Mouse (Mus musculus) retina, embryonic 14.5 days (tissue): Measurements from ENCODE around the gene Mtss1l.
A peak's percentile ranks its signal among the peaks of the same experiment; 100 is the strongest.

Experiments used
- DNase-seq: peaks from one replicate; pipeline ENCODE4 v3.0.0-alpha.2; 2015; ENCODE audit warnings: low spot score

Mtss1l gene

DNA sequence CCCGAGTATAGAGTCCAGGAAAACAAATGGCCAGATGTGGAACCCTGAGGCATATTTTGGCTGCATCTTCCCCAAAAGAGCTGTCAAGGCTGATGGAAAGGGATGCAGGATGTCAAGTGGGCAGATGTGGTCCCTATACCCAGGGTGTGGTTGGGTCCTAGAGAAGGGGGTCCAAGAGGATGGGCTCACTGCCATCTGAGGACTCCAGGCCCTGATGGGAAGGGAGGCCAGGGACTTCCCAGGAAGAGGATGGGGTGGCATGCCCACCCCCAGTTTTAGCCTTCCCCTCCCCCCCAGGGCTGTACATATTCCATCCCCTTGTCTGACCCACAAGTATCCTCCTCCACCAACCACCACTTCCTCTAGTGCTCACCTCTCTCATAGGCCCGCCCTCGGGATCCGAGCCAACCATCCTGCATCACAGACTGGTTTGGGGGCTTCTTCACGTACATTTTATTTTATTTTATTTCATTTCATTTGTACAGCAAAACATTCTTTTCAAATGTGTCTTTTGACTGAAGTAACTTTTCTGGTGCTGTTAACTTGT, 19.4 kb downstream of the Mtss1l start:
- DNase-seq, result no peak

DNA sequence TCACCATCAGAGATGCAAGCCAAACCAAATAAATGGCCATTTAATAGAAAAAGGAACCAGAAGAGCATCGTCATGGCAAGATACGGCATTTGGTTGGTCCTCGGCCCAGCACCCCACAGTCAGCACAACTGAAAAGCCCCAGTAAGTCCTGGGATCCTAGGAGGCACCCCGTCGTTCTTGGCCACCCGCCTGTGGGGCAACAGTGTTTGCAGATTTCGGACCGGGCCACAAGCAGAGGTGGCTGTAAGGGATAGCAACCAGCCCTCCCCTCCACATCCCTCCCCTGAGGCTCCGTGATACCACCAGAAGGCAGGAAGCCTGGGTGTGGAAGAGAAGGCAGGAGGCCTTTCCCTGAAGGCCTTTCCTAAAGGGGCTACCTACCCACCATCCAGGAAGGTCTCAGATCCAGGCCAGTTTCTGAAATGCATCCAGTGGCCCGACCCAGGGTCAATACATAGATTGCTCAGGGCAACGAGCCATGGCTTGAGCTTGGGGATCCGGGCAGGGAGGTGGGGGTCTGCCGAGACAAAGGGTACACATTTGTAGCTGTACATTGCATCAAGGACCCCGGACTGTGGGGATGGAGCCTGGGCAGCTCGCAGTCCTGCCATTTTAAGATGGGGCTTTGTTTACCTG, 20.7 kb downstream of the Mtss1l start:
- DNase-seq, result no peak

DNA sequence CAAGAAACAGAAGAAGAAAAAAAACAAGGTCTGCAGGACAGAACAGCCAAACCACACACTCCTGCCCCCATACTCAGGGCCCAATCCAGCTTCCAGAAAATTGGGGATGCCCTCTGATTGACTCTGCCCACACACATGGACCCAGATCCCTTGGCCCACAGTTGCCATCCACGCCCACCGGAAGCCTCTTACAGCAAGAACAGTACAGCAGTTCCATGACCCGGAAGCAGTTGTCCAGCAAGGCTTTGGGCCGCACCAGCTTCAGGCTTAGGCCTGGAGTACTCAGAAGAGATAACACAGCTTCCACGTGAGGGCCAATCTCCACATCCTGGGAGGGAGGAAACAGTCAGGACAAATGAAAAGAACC, 21.2 kb downstream of the Mtss1l start:
- DNase-seq, result no peak

DNA sequence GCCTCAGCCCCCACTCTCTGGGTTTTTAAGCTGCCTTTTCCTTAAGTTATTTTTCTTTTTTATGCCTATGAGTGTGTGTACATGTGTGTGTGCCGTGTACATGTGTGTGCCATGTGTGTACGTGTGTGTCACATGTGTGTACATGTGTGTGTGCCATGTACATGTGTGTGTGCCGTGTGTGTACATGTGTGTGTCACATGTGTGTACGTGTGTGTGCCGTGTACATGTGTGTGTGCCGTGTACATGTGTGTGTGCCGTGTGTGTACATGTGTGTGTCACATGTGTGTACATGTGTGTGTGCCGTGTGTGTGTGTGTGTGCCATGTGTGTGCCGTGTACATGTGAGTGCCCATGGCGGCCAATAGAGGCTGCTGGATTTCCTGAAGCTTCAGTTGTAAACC, 23.9 kb downstream of the Mtss1l start:
- no peak for DNase-seq

DNA sequence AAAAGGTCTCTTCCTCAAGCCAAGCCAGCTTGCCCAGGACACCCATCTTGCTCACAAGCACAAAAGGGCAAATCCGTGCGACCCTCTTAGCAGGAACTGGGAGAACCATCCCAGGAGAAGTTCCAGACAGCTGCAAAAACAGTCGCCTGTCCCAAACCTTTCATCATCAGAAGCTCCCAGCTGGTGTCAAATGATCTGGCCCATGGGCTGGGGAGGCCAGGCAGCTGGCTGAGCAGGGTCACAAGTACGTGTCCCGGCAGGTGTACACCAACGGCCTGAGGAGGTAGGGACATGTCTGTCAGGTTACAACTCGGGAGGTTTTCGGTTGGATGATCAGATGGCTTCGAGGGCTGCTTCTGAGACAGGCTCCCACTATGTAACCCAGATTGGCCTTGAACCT, 25.4 kb downstream of the Mtss1l start:
- DNase-seq, result no peak

DNA sequence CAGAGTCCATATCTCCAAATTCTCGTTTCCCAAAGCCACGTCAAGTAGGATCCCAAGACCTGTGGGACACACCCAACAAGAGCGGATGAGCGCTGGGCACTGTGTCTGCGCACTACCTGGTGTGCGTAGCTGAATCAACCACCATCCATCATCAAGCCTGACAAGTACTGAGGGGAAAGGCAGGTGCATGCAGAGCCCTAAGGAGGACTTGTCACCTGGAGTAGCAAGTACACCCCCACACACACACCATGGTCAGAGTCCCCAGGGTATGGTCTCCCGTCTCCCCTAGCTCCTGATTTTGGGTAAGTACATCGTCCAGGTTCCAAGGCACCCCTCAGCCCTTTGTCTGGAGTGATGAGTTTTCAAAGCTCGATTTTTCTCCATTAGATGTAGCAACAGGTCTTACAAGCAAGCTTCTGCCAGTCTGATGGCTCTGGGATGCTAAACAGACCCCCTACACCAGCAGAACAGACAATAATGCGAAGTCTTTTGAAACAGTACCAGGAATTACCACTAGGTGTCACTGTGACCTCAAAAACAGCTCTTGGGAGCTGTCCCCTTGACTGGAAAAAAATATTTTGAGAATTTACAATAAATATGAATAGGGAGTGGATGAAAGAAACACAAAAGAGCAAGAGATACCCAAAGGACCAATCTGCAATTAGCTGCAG, 28.4 kb downstream of the Mtss1l start:
- DNase-seq, result peak; percentile 94

DNA sequence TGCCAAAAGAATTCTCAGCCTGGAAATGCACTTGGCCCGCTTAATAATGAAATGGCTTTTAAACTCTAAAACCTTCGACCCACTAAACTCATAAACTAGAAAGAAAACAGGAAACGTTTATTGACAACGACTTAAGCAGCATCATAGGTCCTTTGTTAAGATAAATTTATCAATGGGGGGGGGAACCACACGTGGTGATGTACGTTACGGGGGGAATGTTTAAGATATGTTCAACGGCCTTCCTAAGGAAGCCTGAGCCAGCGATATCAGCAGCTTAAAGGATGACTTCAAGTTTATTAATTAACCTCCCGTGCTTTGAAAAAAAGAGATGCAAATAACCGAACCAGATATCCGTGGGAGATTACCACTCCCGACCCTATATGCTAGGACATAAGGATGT, 29.0 kb downstream of the Mtss1l start:
- no peak for DNase-seq

DNA sequence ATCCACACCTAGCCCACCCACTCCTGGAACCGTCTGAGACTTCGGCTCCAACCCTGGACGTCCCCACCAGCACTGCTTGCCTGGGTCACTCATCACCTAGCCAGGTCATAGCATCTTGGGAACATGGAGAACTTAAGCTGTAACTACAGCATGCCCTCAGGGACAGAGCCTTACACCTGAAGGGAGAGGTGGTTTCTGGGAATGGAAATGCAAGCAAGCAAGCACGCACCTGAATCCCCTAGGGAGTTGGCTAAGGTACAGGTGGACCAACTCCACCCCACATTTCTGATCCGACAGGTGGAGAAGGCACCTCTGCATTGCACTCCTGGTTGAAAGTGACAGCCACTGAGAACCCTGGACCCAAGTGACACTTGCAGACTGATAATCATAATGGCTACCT, 30.2 kb downstream of the Mtss1l start:
- DNase-seq, result no peak

DNA sequence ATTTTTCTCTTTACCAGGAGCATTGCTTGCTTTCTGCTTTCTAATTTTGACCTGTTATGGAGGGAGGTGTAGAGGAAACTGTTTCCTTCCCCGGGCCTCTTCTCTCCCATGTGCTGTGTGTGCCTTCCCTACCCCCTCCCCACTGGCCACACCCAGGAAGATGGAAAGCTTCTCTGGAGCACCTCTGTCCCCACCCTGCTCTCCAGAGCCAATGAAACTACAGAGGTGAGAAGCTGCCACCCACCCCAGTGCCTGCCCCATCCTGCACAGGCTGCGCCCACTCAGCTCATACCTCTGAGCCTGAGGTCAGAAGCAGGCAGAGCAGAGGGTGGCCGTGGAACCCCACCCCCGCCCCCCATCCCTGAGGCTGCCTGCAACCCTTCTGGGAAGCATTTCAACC, 33.4 kb downstream of the Mtss1l start:
- no peak for DNase-seq

DNA sequence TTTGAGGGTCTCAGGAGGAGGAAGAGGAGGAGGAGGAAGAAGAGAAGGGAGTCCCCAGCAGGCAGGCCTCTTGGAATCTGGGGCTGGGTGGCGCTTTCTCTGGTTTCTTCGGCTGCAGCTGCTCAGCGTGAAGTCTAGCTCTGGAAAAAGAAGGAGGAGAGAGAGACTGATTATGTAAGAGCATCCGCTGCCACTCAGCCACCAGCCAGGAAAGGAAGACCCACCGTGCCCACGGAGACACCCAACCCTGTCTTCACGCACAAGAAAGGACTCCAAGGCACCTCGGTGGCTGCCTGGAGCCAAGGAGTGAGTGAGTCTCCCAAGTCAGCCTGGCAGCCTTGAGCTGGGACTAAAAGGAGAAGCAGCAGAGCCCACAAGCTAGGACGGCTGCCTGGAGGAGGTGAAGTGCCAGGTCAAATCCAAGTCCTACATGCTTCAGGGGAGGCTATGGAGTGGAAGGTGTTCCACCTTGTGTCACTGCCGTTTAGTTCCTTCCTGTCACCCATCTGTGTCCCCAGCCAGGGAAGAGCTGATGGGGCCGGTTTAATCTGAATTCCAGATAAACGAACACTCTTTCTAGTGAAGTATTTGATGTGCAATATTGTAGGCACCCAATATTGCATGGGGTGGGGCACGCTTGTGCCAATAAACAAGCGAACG, 34.4 kb downstream of the Mtss1l start:
- no peak for DNase-seq

DNA sequence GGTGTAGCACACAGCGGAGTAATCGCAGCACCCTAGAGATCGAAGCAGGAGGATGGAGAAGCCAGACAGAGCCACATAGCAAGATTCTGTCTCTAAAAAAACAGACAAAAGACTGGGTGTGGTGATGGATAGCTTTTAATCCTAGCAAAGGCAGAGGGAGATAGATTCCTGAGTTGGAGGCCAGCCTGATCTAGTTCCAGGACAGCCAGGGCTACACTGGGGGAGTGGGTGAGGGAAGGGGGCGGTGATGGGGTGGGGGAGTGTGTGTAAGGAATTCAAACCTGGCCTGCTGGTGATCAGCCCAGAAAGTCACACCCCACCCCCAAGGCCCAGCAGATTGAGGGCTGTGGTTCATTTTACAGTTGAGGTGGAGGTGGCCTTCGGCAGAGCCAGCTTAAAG, 34.9 kb downstream of the Mtss1l start:
- no peak for DNase-seq

DNA sequence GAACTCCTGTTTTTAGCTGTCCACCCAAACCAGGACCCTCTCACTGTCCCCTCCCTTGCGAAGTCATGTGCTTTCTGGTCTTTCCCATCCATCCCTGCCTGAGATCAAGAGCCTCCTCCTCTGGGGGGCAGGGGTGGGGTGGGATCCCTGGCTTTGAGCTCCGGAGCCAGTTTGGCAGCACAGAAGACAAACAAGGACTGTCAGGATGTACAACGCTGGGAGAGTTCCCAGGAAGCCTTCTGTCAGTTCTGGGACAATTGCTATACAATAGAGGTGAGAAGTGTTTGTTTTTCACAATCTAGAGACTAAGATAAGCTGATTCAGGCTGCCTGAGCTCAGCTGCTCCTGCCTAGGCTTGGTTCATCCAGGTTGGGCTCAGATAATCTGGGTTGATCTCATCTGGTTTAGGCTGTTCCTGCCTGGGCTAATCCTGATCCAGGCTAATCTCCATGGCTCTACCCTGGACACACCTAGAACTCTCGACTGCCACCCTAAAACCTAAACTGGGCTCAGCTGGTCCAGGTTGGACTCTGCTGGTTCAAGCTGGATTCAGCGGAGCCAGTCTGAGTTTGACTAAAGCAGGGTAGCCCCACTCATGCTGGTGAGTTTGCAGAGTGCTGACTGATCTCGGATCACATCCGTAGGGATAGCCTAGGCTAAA, 39.1 kb downstream of the Mtss1l start:
- no peak for DNase-seq

DNA sequence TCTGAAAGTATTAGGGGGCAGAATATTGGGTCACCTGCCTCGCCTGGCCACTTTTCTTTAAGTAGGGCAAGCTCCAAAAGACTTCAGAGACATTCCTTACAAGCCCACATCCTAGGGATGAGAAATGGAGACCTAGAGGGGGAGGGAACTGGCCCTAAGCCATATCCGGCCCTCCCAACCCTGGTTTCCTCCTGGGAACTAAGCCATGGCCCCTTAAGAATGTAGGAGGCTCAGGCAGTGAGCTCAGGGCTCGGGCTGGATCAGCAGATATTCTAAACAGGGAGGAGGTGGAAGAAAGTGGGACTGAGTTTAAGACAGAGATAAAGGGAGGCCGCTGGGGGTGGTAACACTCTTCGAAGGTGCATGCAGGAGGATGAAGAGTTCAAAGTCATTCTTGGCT, 39.9 kb downstream of the Mtss1l start:
- no peak for DNase-seq

DNA sequence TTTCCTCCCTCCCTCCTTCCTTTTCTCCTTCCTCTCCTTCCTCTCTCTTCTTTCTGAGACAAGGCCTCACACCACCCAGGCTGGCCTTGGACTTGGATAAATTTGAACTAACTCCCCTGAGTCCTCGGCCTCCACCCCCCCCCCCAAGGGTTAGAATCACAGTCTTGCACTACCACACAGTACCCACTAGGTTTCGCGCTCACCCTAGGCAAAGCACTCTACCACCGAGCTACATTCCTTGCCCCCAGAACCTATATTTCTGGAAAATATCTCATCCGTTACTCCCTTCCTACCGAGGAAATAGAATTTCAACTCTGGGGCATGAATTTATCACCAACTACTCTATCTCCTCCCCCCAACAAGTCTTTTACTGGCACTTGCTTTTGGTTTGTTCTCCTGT, 40.7 kb downstream of the Mtss1l start:
- no peak for DNase-seq

DNA sequence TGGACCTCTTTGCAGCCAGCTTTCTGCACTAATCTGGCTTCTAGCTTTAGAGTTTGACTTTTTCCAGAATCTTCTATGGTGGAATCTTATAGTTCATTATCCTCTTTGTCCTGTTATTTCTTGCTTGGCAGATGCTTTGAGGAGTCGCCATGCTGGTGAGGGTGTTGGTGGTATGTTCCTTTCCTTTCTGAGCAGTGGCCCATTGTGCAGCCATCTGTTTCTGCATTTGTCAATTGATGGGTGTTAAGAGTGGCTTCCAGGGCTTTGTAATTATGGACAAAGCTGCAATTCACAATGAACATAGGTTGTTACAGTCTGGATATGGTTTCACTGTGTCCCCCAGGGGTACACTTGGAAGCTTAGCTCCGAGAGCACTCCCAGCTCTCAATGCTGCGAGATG, 43.4 kb downstream of the Mtss1l start:
- DNase-seq, result no peak

DNA sequence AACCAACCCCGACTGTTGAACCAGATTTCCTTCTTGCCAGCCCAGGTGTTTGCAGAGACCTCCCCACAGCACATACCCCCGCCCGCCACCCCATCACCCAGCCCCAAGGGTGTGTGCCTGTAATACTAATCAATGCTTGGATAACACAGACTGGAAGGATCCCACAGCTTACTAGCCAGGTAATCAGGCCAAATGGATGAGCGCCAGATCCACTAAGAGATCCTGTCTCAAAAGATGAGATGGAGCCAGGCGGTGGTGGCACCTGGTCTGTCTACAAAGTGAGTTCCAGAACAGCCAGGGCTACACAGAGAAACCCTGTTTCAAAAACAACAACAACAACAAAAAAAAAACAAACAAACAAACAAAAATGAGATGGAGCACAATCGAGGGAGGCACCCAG, 46.0 kb downstream of the Mtss1l start:
- no peak for DNase-seq

DNA sequence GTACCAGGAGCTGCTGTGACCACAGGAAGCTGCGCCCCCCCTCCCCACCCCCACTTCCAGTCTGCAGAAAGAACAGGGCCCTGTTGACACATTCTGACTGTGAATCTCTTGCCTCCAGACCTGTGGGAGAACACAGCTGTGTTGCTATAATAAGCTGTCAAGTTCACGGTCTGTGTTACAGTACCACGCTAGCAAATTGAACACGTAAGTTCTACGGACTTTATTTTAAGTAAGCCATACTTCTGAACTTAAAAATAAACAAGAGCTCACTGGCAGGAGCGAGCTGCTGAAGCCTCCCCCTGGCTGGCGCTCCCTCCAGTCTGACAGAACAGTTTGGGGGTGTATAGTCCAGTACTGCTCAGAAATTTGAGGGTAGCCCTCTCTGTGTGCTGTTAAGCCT, 51.2 kb downstream of the Mtss1l start:
- DNase-seq, result no peak

DNA sequence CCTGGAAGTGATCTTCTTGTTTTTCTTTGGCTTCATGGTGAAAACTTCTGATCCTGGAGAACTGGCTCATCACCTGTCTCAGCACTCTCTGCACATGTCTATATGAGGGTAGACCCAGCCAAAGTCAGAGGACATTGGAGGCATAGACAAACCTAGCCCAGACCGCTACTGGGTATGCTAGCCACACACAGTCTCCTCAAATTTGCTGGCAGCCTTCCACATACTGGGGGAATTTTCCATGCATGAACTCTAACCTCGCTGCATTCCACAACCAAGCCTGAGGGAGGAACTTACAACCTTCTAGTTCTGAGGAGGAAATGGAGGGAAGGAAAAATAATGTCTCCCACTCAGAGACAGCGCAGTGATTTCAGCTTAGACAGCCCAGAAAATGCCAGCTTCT, 52.8 kb downstream of the Mtss1l start:
- DNase-seq, result no peak

DNA sequence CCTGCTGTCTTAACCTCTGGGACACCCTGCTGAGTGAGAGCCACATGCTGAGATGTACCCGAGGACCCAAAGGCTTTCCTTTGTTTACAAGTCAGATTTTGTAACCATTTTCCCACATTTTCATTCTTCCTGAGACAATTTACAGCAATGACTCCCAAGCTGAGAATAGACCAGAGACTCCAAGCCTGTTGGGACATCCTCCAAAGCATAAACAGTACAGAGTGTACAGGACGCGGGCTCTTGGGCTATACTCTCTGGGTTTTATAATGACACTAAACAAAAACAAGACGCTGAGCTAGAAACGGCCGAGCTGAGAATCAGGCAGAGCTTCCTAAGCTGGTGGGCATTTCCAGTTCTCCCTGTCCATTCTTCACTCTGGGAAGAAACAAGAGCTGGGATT, 53.4 kb downstream of the Mtss1l start:
- DNase-seq, result no peak

DNA sequence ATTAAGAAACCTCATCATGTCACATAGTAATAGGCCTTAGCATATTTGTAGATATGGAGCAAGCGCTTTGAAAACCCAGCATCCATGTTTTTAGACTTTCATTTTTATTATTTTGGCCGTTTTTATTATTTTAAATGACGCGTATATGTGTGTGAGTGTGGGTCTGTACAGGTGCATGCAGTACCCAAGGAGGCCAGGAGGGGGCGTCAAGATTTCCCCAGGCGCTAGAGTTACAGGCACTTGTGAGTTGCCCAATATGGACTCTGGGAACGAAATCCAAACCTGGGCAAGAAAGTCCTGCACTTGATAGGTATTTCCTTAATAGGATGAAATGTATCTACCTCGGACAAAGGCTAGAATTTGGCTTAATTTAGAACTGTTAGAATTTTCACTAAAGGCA, 54.0 kb downstream of the Mtss1l start:
- peak; percentile 17 for DNase-seq

DNA sequence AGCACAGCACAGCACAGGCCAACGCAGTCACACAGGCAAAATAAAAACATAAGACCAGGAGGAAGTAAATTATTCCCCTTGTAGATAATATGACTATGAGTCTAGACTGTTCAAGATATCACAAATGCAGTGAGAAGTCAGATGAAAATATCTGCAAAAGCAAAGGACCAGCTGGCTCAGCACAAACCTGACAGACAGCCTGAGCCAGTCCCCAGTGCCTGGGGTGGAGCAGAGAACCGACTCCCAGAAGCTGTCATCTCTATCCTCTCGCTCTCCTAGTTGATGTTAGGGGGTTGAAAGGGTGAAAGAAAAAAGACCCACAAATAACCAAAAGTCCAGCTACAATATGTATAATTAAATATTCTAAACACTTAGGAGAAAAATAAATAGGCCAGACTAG, 54.4 kb downstream of the Mtss1l start:
- DNase-seq, result no peak

DNA sequence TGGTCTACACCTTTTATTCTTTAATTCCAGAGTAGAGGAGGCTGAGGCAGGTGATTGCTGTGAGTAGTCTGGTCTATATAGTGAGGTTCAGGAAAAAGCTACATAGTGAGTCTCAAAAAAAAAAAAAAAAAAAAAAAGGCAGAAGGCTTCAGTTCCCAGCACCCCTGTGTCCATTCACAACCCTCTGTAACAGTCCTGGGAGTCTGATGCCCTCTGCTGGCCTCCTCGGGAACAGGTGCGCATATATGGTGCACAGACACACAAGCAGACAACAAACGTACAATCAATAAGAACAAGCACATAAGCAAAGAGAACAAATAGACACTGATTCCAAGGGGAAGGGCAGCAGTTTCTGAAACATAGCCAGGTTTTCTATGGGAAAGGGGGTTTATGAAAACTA, 55.1 kb downstream of the Mtss1l start:
- no peak for DNase-seq
